In genomic region chr14:76687971-76688407, GRCm38 (mm10) we compare ENCODE assay signal across 8 mouse cellular contexts.
DNase-seq lines count a peak whose midpoint lies in the region; ATAC-seq and TF ChIP-seq lines count a peak whose summit lies in the region.
"Had no signal": no experiment of that assay in that cellular context is flagged by ENCODE, and none has a peak within 500 bp of the region (broad histone marks: within the 10 kb centered on the region; RNA-seq: fewer than 3 reads in every experiment).

No protein-coding gene starts in this region.

- H3K4me1 ChIP-seq in hindbrain, postnatal 0 days (ENCODE audit: insufficient read depth, low read length) = peaks cover 20% of the 10 kb centered on the region
- H3K4me1 ChIP-seq in midbrain, postnatal 0 days (ENCODE audit: insufficient read depth, low read length) = peaks cover 17% of the 10 kb centered on the region; the same call in 1 of the 2 replicates

- H3K4me3 ChIP-seq in C2C12 (ENCODE audit: insufficient read depth, poor library complexity, severe bottlenecking) = no peak overlapping the region
- no peak overlapping the region for H3K4me3 ChIP-seq in hindbrain, postnatal 0 days (ENCODE audit: low read length)
- no peak overlapping the region for H3K4me3 ChIP-seq in midbrain, postnatal 0 days (ENCODE audit: low read depth, low read length)

- no peaks in the 10 kb centered on the region for H3K79me3 ChIP-seq in C2C12 (ENCODE audit: low read depth)

- DNase-seq in adrenal gland, adult 2 months = peak; percentile 84
- peak; percentile 66 for DNase-seq in hindbrain, postnatal 0 days (ENCODE audit: low spot score)
- peak; percentile 66 for DNase-seq in midbrain, postnatal 0 days (ENCODE audit: low spot score)
- no peak for DNase-seq in retina, embryonic 14.5 days (ENCODE audit: low spot score)
- no peak for DNase-seq in right cerebral cortex, postnatal 14 days
- no peak for DNase-seq in layer of hippocampus, adult 8-10 months (ENCODE audit: low spot score in 2 of 2)

- 28% methylated on average over 10 of the region's 10 CpGs for WGBS in hindbrain, postnatal 0 days
- WGBS in midbrain, postnatal 0 days = 35% methylated on average over 10 of the region's 10 CpGs

- no peak for TF ChIP-seq CTCF in C2C12 (IDR thresholded peaks at IDR 0.05; ENCODE audit: control insufficient read depth, insufficient read depth, insufficient read length)
- TF ChIP-seq CTCF in hindbrain, postnatal 0 days (IDR thresholded peaks at IDR 0.05; ENCODE audit: low read depth) = no peak
- no peak for TF ChIP-seq CTCF in midbrain, postnatal 0 days (IDR thresholded peaks at IDR 0.05)

- no peak overlapping the region for H3ac ChIP-seq in C2C12 (ENCODE audit: control insufficient read depth, insufficient read length, low read depth)

- H3K36me3 ChIP-seq in C2C12 (ENCODE audit: control insufficient read depth, insufficient read depth) = no peaks in the 10 kb centered on the region
- no peaks in the 10 kb centered on the region for H3K36me3 ChIP-seq in hindbrain, postnatal 0 days (ENCODE audit: insufficient read depth, low read length)
- no peaks in the 10 kb centered on the region for H3K36me3 ChIP-seq in midbrain, postnatal 0 days (ENCODE audit: insufficient read depth, low read length)

- H3K27me3 ChIP-seq in C2C12 (ENCODE audit: control insufficient read depth, insufficient read depth, insufficient read length) = no peaks in the 10 kb centered on the region
- H3K27me3 ChIP-seq in hindbrain, postnatal 0 days (ENCODE audit: insufficient read depth, low read length) = no peaks in the 10 kb centered on the region
- H3K27me3 ChIP-seq in midbrain, postnatal 0 days (ENCODE audit: insufficient read depth, low read length) = no peaks in the 10 kb centered on the region

- no peaks in the 10 kb centered on the region for H3K9me3 ChIP-seq in hindbrain, postnatal 0 days (ENCODE audit: low read length)
- H3K9me3 ChIP-seq in midbrain, postnatal 0 days (ENCODE audit: low read length) = no peaks in the 10 kb centered on the region

- no peak overlapping the region; the same call in 1 of the 2 replicates for H3K9ac ChIP-seq in hindbrain, postnatal 0 days (replicated peaks; ENCODE audit: low read length)
- H3K9ac ChIP-seq in midbrain, postnatal 0 days (replicated peaks; ENCODE audit: low read length, poor library complexity, severe bottlenecking) = no peak overlapping the region

- H3K27ac ChIP-seq in hindbrain, postnatal 0 days = peak overlapping the region; percentile 58; the same call in 1 of the 2 replicates
- no peak overlapping the region for H3K27ac ChIP-seq in midbrain, postnatal 0 days (ENCODE audit: low read depth, low read length)
- H3K27ac ChIP-seq: macrophage had no signal

- H3K79me2 ChIP-seq in C2C12 (ENCODE audit: control insufficient read depth, insufficient read depth) = no peaks in the 10 kb centered on the region

- no peak overlapping the region for H3K4me2 ChIP-seq in hindbrain, postnatal 0 days (ENCODE audit: low read depth, low read length)
- no peak overlapping the region for H3K4me2 ChIP-seq in midbrain, postnatal 0 days (ENCODE audit: low read depth, low read length, poor library complexity, severe bottlenecking)

- ATAC-seq in hindbrain, postnatal 0 days = peak; percentile 74
- ATAC-seq in midbrain, postnatal 0 days (ENCODE audit: low FRiP score) = no peak

TF ChIP-seq in C2C12, 6 proteins besides CTCF, POLR2A, EP300 and RAD21:
- no peak for TF ChIP-seq FOSL1 (IDR thresholded peaks at IDR 0.05; ENCODE audit: insufficient read depth, low read length, poor library complexity, severe bottlenecking)
- no peak for TF ChIP-seq MYOG (IDR thresholded peaks at IDR 0.05; ENCODE audit: control insufficient read depth, extremely low read depth, insufficient read length)
- peak; percentile 77 for TF ChIP-seq MYOD1 (IDR thresholded peaks at IDR 0.05; ENCODE audit: control insufficient read depth, insufficient read length, low read depth)

Comparison
In these comparisons a context has a peak if more than half of its experiments do, and no peak if none do; other contexts are left out.
1. DNase-seq: peak in adrenal gland, adult 2 months (single experiment), hindbrain, postnatal 0 days (single experiment) and midbrain, postnatal 0 days (single experiment); none in retina, embryonic 14.5 days (single experiment), right cerebral cortex, postnatal 14 days (single experiment) and layer of hippocampus, adult 8-10 months (0 of 2).